Mouse (Mus musculus) urinary bladder, postnatal 25 days (tissue): Measurements from ENCODE around the gene Cenpc1.

ENCODE experiments used
- DNase-seq: peaks from one replicate; pipeline ENCODE4 v3.0.0; 2022; ENCODE audit warnings: low spot score

The Cenpc1 gene

DNA sequence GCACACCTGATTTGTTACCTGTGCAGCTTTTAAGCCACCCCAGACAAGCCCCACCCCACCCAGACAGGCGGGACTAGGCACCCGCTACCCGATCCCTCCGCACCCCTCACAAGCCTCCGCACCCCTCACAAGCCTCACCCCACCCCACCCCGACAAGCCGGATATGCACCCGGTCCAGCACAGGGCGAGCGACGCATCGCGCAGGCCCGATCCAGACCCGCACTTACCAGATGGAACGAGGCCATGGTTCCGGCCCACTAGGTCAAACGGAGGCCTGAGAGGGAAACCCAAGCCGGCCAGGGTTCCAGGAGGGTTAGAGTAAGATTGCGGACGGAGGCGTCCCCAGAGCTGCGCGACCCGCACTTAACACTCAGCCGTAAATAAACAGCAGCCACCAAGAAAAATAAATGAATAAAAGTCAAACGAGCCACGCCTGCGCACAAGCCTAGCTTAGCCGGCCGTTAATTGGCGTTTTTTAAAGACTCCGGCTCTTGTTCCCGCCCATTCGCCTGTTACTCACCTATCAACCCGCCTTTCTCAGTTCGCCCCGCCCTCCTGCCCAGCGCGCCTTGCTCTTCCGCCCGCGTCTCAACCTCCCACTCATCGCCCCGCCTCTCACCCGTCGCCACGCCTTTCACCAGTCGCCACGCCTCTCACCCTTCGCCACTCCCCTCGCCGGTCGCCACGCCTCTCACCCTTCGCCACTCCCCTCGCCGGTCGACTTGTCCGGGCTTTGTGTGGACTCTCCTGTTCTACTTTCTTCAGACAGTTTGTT lies at the start of gene Cenpc1:
Gene Cenpc1, minus strand, starts transcription at position 483 of the 775 bp plus-strand sequence.
- peak; percentile 94 for DNase-seq

DNA sequence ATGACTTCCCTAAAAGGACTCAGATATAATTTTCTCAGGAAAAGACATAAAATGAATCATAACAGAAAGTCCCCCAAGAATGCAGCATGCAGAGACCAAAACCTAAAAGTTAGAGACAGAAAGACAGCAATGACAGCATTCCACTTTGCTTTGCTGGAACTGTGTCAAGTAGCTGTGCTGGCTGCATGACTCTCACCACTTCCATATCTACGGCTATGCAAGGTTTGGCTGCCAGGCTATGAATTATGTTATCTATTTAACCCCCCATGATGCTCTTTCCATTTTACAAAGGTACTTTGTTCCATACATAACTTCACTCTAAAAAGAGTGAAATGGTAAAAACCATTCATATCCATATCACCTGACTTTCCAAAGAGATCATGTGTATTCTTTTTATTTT lies 48.6 kb upstream of the Cenpc1 start:
- DNase-seq = no peak

- DNase-seq = no peak
These were observed 47.7 kb upstream of the Cenpc1 start for GRCm38 (mm10) chr5:86113037-86113436.

GRCm38 (mm10) chr5:86111074-86111473 lies 45.7 kb upstream of the Cenpc1 start:
- DNase-seq = no peak

DNA sequence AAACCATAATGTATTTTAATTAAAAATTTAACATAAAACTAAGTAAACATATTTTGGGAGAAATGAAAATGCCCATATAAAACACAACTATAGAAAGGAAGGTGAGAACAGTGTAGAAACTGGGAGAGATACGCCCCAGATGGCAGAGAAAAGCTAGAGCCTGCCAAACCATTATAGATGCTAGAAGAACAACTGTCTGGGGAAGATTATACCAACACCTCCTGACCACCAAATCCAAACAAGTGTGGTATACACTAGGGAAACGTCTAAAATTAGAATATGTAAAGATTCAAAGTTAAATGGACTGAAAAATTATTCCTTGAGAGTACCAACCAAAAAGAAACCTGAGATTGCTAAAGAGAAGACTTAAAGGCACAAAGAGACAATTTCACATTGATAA lies 41.2 kb upstream of the Cenpc1 start:
- DNase-seq = no peak

- no peak for DNase-seq
These were observed 36.8 kb upstream of the Cenpc1 start for GRCm38 (mm10) chr5:86102176-86102575.

DNA sequence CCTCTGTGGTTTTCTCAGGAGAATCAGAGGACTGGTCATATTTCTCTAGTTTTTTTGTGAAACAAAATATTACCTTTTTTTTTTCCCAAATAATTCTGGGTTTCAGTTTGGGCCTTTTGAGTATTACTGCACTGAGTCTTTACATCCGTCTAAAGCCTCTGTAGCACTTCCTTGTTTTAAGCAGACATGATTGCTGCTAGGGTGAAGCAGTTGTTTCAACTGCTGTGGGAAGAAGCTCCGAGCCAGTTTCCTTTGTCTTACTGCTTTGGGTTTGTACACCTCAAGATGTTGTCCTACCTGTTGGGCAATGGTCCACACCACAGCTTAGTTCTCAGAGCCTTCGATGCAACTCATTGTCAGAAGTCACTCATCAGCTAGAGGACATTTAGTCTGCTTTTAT lies 35.2 kb upstream of the Cenpc1 start:
- no peak for DNase-seq

DNA sequence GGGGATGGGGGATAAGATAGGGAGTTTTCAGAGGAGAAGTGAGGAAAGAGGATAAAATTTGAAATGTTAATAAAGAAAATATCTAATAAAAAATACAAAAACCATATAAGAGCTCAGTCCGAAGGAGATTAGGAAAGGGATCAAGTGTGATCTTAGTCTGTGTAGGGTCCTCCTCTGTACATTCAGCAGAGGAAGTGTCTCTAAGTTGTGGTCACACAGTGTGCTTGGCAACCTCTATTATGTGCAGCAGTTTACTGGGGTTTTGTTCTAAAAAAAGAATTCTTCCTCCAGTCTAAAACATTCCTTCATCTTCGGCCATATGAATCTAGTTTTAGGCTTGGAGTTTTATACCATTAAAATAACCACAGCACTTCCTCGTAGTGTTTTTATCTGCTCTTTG lies 33.6 kb upstream of the Cenpc1 start:
- DNase-seq = no peak

GRCm38 (mm10) chr5:86094754-86095153 lies 29.4 kb upstream of the Cenpc1 start:
- no peak for DNase-seq

DNA sequence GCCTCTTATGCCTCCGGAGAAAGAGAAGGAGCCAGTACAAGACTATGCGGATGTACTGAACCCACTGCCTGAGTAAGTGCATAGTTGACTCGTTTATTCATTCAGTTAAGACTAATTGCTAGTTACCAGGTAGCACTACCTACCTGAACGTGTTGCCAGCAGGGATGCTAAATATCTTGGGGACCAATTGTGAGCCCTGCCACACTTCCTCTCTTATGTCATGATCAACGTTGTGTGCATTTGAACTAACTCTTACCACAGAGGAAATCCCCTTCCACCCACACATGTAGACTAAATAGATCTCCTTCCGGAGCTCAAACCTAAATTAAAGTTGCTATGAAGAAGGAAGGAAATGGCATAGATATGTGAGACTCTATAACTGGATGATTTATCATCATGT lies 21.4 kb upstream of the Cenpc1 start:
- no peak for DNase-seq

GRCm38 (mm10) chr5:86084979-86085378 lies 19.6 kb upstream of the Cenpc1 start:
- DNase-seq = no peak

GRCm38 (mm10) chr5:86083987-86084386 lies 18.6 kb upstream of the Cenpc1 start:
- no peak for DNase-seq

DNA sequence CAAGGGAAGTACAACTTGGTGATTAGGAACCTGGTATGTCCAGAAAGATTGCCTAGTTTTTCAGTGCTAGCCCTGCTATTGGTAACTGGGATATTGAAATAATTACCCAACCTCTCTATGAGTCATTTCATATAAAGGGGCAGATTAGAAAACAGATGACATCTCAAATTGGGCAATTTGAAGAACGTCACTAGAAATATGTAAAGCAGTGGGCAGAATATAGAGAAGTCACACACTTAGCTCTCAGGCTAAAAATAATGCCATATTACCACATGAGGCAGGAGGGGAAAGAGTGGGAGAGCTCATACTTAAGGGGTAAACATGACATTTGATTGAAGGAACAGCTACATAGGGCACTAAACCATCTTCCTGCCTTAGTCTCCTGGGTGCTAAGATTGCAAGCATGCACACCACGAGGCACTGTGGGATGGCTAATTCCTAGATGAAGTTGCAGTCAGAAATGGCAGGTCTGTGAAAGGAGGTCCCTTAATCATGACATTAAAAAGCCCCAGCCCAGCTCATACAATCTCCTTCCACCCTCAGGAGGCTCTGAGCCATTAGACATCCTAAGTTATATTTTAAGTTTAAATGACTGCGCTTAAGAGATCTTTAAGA lies 13.4 kb upstream of the Cenpc1 start:
- no peak for DNase-seq

DNA sequence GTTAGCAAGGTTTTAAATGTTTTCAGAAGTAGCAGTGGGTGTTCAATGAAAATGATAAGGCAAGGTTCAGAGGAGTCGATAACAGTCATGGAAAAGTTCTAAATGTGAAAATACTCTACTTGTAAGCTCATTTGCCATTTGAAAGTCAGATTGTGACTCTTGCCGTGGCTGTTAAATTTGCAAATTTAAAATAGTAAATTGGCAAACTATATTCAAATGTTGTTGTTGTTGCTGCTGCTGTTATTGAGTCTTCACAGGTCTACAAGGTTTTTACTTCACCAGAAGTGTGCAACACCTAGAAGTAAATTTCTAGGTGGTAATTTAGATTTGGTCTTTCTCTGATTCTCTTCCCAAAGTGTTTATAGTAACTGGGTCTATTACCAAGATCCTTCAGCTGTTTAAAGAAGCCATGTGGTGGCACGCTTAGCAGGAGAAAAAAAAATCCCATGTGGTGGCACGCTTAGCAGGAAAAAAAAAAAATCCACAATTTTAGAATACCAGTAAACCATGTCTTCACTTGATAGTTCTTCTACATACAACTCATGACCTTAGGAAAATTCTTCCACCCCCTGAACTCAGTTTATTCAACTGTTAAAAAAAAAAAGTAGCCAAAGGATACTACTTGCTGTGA lies 7.5 kb upstream of the Cenpc1 start:
- no peak for DNase-seq

GRCm38 (mm10) chr5:86071538-86071937 lies 6.2 kb upstream of the Cenpc1 start, which contains the start of gene Stap1:
TSS of gene Stap1 (plus strand) at chr5:86071746.
- no peak for DNase-seq

DNA sequence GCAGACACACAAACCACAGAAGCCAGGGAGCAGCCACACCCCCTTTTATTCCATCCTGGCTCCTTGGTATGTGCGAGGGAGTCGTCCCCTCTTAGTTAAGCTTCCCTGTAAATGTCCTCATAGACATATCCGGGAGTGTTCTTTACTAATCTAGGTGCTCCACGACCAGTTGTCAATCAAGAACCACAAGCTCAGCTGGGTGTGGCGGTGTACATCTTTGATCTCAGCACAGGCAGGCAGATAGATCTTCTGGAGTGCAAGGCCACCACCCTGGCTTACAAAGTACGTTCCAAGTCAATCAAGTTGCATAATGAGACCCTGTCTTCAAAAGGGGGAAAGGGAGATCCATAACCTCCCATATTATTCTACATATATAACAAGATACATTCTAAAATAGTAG lies 3.7 kb upstream of the Cenpc1 start:
- DNase-seq = no peak

- DNase-seq = no peak
These were observed 3.1 kb upstream of the Cenpc1 start for GRCm38 (mm10) chr5:86068451-86068850.

- peak; percentile 83 for DNase-seq
These were observed 1.2 kb upstream of the Cenpc1 start for GRCm38 (mm10) chr5:86066551-86066929.

GRCm38 (mm10) chr5:86065876-86066550 lies 630 bp upstream of the Cenpc1 start:
- DNase-seq = no peak

DNA sequence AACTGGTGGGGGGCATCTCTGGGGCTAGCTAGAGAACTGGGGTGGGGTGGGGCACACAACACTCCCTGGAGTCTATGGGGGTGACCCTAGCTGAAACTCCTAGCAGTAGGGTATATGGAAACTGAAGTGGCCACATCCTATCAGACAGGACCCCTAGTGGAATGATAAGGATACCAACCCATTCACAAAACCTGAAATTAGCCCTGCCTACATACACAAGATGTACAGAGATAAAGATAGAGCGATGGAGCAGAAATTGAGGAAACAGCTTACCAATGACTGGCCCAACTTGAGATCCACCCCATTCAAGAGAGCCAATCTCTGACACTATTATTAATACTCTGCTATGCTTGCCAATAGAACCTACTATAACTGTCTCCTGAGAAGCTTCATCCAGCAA lies 1.9 kb downstream of the Cenpc1 start:
- DNase-seq = no peak

DNA sequence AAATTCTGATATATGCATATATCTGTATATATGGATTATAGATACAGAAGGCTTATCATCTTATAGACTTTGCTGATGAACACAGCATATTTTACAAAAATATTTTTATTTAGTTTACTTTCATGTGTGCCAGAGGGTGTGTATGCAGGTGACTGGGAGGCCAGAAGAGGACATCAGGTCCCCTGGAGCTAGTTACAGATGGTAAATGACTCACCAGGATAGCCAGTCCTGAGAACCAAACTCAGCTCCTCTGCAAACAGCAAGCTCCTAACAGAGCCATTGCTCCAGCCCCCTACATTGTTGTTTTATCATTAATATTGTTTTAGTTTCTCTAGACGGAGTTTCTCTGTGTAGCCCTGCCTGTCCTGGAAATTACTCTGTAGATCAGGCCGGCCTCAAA lies 35.6 kb downstream of the Cenpc1 start:
- no peak for DNase-seq
